Mouse (Mus musculus) embryo, embryonic 10 days (tissue): Measurements from ENCODE around the gene Hist1h2bp.

Experiments used
- DNase-seq: peaks from one replicate; pipeline ENCODE4 v3.0.0-alpha.2; 2015; ENCODE audit warnings: low spot score

Hist1h2bp gene

DNA sequence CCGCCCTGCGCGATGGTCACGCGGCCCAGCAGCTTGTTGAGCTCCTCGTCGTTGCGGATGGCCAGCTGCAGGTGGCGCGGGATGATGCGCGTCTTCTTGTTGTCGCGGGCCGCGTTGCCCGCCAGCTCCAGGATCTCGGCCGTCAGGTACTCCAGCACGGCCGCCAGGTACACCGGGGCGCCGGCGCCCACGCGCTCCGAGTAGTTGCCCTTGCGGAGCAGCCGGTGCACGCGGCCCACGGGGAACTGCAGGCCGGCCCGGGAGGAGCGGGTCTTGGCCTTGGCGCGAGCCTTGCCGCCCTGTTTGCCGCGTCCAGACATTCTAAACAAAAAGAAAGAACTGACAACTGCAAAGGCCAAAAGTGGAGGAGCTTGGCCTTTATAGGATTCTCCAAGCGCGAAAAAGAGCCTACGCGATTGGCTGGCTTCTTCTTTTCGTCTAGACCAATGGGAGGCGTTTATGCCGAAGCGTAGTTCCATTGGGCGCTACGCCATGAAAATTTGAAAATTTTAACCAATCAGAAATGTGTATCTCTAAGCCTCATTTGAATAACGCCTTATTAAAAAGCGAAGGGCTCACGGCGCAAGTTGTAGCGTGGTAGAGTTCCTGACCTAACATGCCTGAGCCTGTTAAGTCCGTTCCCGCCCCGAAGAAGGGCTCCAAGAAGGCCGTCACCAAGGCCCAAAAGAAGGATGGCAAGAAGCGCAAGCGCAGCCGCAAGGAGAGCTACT, at the start of gene Hist1h2bp, which contains the start of gene Hist1h2an:
Gene Hist1h2bp, plus strand, starts transcription at position 563 of the 731 bp plus-strand sequence.
Gene Hist1h2an, minus strand, starts transcription at position 320 of the 731 bp plus-strand sequence.
- DNase-seq = peak; percentile 96

DNA sequence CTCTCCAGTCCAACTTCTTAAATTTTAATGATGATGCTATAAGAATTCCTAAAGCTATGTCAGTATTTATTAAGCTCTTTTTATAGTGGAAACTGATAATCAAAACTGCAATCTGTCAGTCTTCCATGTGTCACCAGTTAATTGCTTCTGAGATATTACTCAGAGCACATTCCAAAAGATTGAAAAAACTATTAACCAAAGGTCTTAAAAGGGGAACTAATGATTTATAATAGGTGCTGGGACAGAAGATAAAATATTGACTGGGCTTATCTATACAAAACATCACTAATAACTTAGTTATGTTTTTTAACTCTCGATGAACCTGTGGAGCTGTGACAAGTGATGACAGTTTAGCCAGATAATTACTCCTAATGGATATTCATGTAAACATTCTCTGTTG, 42.3 kb upstream of the Hist1h2bp start:
- no peak for DNase-seq

DNA sequence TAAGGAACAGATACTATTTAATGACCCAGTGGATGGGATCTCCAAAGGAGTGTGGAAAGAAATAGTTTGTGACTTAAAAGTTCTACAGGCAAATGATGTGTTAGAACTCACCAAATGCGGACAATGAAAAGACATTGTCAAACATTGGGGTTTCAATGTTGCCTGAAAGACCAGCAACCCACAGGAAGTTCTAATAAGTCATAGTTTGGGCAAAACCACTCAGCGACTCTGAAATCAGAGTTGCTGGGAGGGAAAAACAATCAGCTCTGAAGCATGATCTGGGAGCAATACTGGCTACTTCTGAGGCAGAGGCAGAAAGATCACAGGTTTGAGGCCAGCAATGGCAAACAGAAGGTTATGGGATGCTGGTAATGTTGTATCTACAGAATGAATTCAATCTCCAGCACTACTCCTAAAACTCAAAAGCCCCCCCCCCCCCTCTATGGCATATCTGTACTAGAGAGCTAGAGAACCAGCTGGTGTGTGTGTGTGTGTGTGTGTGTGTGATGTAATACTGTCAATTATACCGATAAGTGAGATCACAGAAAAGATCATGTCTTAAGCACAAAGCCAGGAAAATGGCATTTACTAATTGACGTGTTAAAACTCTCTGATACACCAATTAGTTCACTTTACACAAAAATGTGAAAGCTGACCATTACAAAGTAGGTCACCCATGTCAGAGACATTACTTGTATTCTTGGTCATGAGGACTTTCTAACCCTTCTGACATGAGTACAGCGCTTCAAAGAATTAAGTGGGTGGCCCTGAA, 37.7 kb upstream of the Hist1h2bp start:
- peak; percentile 71 for DNase-seq

DNA sequence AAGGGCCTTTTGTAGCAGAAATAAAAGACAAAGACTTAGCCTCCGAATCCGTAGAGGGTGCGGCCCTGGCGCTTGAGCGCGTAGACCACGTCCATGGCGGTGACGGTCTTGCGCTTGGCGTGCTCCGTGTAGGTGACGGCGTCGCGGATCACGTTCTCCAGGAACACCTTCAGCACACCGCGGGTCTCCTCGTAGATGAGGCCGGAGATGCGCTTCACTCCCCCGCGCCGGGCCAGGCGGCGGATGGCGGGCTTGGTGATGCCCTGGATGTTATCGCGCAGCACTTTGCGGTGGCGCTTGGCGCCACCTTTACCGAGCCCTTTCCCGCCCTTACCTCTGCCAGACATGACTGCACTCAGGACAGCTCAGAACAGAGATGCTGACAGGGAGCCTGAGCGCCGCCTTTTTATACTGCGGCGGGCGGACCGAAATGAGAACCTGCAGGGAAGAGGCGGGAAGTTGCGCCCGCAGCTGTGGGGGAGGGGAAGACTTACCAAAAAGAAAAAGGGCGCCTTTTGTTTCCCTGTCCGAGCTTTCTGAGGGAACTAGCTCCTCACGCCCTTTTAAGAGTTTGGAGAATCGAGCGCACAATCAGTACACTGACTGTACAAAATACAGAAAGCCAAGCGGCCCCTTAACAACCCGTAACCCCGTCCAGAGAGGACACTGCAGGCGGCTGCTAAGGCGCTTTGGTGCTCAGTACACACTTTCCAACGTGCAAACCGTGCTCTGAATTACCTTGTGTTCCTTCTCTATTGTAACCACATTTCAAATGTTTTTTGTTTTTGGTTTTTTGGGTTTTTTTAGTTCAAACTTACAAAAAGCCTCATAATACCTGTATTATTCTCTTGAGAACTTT, 36.9 kb upstream of the Hist1h2bp start, which contains the start of gene Hist1h4k:
Gene Hist1h4k, minus strand, starts transcription at position 347 of the 859 bp plus-strand sequence.
- DNase-seq = peak; percentile 91

DNA sequence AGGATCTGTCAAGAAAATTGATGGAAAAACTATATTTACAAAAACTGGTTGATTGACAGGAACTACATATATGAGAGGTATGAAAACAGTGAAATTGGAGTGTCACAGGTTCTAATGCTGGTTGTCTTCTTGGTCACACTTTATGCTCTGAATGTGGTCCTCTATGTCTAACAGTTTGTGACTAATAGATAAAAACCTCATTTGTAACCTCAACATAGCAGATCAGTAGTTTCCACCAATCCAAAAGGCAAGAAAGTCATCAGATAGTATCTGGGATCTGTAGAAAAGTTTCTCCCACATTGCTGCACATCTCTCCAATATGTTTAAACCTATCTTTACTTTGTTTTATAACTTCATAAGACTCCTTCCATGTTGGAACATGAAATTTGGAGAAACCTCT, 35.8 kb upstream of the Hist1h2bp start:
- DNase-seq = no peak

DNA sequence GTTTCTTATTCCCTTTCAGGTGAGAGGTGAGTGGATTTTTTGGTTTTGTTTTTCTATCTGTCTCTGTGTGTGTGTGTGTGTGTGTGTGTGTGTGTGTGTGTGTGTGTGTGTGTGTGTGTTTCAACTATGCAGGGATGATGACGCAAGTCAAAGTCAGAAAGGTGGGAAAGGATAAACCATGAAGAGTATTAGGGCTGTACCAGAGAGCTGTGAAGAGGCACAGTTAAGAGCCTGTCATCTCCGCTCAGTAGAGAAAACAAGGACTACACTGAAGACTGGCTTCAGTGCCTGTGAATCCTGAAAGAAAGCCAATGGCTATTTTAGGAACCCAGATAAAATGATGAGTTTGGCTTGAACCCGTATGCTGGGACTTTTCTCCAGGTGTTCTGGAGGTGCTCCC, 35.4 kb upstream of the Hist1h2bp start:
- no peak for DNase-seq

DNA sequence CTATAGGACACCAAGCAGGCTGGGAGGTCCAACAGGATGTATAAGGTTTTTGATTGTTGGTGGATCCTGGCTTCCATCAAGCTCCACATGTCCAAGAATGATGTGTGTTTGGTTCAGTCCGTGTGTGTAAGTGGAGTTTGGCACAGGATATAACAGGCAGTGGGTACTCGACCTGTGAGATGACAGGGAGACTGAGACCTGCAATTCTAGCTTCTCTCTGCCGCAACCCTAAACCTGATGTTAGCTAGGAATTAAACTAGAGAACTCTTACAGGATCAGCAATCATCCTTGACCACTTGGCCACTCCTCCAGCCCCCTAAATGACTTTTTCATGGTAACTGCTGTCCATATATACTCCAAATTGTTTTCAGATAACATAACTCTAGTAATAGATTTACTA, 34.9 kb upstream of the Hist1h2bp start:
- DNase-seq = peak; percentile 48

DNA sequence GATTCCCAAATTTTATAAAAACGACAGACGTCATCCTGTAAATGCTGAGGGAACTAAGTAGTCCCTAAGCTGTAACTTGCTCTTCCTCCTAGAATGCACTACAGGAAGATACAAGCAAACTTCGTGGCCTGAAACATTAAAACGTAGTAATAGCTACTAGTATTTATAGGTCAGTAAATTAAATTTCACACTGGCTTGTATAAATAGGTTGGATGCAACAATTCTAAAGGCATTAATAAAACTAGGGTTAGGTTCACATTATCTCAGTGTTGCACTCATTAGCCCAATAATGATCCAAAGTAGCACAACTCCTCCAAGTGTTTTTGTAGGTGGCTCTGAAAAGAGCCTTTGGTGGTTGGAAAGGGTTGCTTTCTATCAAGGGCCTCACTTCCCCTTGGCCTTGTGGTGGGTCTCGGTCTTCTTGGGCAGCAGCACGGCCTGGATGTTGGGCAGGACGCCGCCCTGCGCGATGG, 34.2 kb upstream of the Hist1h2bp start:
- DNase-seq = peak; percentile 31

DNA sequence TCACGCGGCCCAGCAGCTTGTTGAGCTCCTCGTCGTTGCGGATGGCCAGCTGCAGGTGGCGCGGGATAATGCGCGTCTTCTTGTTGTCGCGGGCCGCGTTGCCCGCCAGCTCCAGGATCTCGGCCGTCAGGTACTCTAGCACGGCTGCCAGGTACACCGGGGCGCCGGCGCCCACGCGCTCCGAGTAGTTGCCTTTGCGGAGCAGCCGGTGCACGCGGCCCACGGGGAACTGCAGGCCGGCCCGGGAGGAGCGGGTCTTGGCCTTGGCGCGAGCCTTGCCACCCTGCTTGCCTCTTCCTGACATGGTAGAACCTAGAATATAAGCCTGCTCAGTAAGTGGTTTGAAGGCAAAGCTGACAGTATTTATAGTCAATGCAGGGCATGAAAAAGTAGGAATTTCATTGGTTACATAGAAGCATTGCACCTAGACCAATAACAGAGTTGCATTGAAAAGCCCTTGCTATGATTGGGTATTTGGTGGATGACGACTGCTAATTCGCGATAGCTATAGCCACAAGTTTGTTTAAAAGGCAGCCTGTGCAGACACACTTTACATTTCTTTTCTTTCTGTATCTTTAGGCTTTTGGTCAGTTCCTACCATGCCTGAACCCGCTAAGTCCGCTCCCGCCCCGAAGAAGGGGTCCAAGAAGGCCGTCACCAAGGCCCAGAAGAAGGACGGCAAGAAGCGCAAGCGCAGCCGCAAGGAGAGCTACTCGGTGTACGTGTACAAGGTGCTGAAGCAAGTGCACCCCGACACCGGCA, 33.6 kb upstream of the Hist1h2bp start, which contains the start of the genes Hist1h2ak and Hist1h2bn:
Gene Hist1h2ak, minus strand, starts transcription at position 304 of the 762 bp plus-strand sequence.
Gene Hist1h2bn, plus strand, starts transcription at position 600 of the 762 bp plus-strand sequence.
- peak; percentile 94 for DNase-seq

DNA sequence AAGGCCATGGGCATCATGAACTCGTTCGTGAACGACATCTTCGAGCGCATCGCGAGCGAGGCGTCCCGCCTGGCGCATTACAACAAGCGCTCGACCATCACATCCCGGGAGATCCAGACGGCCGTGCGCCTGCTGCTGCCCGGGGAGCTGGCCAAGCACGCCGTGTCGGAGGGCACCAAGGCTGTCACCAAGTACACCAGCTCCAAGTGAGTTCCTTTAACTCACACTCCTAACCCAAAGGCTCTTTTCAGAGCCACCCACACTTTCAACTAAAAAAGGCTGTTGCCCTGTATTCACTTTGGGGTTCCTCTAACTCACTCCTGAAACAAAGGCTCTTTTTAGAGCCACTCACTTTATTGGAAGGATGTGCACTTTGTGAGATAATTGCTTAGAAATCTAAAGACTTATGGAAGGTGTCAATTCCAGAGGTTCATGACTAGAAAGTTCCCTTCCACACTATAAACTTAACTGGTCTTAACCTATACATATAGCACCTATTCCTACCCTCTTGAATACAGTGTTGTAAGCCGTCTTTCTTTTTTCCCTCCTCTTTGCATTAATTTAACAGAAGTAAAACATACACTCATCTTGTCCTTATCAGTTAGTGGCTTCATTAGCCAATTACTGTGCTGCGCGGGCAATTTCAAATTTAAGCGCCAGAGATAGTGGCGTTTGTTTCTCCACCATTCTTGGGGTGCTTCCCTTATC, 32.8 kb upstream of the Hist1h2bp start:
- DNase-seq = peak; percentile 56

DNA sequence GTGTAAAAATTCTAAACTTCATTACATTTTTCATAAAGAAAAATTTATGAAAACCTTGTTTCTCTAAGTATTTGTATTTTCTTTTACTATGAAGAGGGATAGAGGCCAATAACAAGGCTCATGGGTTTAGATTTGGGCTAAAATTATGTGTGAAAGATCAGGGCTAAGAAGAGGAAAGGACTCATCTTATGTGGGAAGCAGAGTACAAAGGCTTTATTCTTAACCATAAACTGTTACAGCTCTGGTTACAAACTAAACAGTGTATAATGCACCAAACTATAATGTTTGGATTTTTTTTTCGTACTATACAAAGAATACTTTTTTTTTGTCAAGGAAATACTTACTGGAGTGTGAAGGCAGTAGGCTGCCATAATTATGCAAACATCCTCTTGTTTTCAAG, 31.6 kb upstream of the Hist1h2bp start:
- no peak for DNase-seq

DNA sequence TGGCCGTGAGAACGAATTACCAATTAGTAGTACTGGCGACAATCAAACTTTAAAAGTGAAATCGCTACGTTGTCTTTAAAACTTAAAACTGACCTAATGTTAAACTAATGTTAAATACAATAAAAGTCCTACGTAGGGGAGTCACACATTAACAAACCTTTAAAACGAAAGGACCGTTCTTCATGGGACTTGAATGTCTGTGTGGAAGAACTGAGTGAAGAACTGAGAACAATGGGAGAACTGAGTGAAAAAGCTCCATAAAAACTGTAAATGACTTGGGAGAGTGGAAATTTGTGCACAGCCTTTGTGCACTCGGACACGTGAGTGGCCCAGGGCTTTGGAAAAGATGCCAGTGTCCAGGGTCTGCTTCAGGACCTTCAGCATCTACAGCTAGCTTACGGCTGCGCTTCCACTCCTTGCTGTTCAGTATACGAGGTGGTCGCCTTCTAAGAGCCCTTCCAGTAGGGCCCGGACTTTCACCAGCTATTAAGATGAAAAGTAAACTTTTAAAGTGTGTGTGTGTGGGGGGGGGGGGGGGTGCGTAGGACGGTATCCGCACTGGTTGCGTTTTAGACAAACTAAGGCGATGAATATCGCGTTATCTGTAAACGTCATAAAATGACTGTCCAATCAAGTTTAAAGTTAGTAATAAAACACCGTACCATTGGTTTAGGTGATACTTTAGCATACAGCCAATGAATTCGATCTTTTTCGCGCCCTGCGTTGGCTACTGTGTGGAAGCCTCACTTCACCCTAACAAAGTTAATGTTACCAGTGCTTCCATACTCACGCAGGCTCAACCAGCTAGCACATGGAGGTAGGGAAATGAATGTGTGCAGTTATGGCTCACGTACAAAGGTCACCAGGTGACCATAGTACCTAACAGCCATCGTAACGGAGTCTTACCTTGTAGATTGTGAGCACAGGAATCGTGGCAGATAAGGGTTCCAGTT, 8.2 kb upstream of the Hist1h2bp start:
- DNase-seq = peak; percentile 94

DNA sequence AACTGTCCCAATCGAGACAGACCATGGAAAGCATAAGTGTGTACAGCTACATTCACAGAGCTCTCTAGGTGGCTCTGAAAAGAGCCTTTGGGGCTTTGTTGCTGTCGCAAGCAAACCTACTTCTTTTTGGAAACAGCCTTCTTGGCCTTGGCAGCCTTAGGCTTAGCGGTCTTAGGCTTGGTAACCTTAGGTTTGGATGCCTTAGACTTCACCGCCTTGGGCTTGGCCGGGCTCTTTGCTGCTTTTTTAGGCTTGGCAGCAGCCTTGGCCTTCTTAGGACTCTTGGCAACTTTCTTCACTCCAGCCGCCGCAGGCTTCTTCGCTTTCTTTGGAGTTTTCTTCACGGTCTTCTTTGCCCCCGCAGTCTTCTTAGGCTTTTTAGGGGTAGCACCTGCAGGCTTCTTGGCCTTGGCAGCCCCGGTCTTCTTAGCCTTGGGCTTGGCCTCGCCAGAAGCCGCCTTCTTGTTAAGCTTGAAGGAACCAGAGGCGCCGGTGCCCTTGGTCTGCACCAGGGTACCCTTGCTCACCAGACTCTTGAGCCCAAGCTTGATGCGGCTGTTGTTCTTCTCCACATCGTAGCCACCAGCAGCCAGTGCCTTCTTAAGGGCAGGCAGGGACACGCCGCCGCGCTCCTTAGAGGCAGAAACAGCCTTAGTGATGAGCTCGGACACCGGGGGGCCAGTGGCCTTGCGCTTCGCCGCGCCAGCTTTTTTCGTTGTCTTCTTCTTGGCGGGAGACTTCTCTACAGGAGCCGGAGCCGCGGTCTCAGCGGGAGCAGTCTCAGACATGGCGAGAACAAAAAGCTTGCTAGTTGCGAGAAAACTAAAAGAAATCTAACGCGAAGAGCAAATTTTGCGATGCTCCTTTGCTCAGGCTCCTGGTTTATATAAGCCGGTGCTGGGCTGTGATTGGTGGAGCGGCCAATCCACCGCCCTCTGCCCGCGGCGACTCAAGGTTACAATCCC, 7.2 kb upstream of the Hist1h2bp start, which contains the start of gene Hist1h1b:
Gene Hist1h1b, minus strand, starts transcription at position 859 of the 965 bp plus-strand sequence.
- DNase-seq = peak; percentile 90

DNA sequence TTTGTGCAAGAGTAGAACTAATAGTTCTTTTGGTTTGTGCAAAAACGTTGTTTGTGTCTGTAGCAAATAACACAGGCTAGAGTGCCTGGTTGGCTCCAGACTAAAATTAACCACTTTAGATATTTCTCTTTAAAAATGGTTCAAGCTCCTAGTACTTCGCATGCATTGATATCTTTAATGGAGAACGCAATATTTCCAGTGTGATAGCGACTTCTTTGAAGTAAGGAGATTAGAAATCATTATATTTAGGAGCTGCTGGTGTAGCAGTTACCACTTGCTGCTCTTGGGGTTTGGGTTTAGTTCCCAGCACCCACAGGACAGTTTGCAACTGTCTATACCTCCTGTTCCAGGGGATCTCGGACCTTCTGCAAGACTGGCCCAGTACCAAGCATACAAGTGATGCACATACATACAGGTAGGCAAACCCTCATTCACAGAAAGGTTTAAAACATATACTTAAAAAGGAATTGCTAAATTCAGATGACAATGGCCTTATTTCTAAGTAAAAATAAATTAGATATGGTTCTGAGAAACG, 6.2 kb upstream of the Hist1h2bp start:
- peak; percentile 18 for DNase-seq

DNA sequence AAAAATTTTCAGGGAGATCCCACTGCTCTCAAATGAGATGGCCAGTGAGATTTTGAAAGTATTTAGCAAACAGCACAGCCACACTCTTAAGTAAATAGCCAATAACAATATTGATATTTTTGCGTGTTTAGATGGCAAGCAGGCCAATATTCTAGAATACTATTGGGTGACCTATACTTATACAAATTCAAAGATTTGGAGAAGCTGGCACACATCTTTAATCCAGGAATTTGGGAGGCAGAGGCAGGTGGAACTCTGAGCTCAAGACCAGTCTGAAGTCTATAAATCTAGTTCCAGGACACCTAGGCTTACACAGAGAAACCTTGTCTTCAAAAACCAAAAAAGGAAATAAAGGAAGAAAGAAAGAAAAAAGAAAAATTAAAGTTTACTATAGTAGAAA, 5.6 kb upstream of the Hist1h2bp start:
- peak; percentile 10 for DNase-seq

DNA sequence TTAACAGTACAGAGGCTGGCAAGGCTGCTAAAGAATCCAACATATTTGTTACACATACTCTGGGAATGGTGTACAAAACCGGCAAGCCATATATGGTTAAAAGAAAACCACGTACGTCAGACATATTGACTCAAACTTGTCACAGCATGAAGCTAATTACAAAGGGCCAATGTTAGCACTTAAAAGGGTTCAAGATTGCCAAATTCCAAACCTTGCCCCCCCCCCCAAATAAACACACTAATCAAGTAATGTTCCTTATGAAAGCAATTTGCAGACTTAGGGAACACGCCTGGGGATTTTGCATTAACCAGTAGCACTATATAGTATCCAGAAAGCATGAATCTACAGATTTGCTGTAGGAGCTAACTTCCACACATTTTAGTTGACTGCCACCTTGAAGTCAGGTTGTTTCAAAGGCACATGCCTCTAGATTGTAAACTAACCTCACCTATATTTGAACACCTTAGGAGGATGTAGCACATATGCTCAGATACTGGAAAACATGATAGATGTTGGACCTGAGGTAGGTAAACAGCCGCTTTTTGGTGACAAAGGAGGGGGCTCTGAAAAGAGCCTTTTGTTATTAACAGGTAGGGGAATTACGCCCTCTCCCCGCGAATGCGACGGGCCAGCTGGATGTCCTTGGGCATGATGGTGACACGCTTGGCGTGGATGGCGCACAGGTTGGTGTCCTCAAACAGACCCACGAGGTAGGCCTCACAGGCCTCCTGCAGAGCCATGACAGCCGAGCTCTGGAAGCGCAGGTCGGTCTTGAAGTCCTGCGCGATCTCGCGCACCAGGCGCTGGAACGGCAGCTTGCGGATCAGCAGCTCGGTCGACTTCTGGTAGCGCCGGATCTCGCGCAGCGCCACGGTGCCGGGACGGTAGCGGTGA, 4.7 kb upstream of the Hist1h2bp start:
- peak; percentile 75 for DNase-seq

DNA sequence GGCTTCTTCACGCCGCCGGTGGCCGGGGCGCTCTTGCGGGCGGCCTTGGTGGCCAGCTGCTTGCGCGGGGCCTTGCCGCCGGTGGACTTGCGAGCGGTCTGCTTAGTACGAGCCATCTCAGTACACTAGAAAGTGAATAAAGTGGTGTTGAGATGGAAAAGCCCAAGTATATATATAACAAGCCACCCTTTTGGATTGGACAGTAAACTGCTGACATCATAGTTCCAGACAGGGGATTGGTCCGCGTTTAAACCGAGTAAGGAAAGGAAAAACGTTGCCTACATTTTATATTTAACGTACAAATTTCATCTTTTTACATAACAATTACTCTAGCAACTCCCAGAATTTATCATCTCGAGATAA, 4.0 kb upstream of the Hist1h2bp start, which contains the start of gene Hist1h3i:
Gene Hist1h3i, minus strand, starts transcription at position 116 of the 363 bp plus-strand sequence.
- peak; percentile 88 for DNase-seq
